Mouse (Mus musculus): ENCODE data around the gene Lama1. TPM values are rescaled to one million over a fixed set of nuclear protein-coding genes. Genes with fewer than 3 reads are reported as not detected.

Gene Lama1
- polyA plus RNA-seq, 1 experiment from 2014 or later = 2.0 TPM

GRCm38 (mm10) chr17:67764167-67764871 lies 67.3 kb downstream of the Lama1 start:
- H3K36me3 ChIP-seq (ENCODE audit: control insufficient read depth, insufficient read depth, low read length) = no peaks in the 10 kb centered on the region
- no peak overlapping the region for H3K9ac ChIP-seq (ENCODE audit: low read depth, low read length)
- no peaks in the 10 kb centered on the region for H3K27me3 ChIP-seq (replicated peaks; ENCODE audit: control insufficient read depth, insufficient read depth, low read length)
- no peak overlapping the region for H3K4me3 ChIP-seq (ENCODE audit: low read depth, low read length)
- H3K9me3 ChIP-seq (ENCODE audit: control insufficient read depth, low read length) = no peaks in the 10 kb centered on the region
- ATAC-seq (ENCODE audit: low read depth) (no peak), DNase-seq (ENCODE audit: low spot score) (no peak)
- no peak overlapping the region for H3K27ac ChIP-seq (replicated peaks; ENCODE audit: low read depth, low read length)
- H3K4me2 ChIP-seq (ENCODE audit: low read depth, low read length) = no peak overlapping the region
- H3K4me1 ChIP-seq (ENCODE audit: control insufficient read depth, insufficient read depth, low read length) = no peaks in the 10 kb centered on the region
- 88% methylated on average over 9 of the region's 9 CpGs for WGBS

GRCm38 (mm10) chr17:67773608-67774007 lies 76.5 kb downstream of the Lama1 start:
- ATAC-seq (ENCODE audit: low read depth) (no peak), DNase-seq (ENCODE audit: low spot score) (peak; percentile 11)
- Histone ChIP-seq H3K4me1 (ENCODE audit: control insufficient read depth, insufficient read depth, low read length) (no peaks in the 10 kb centered on the region), H3K9ac (ENCODE audit: low read depth, low read length) (no peak overlapping the region), H3K36me3 (ENCODE audit: control insufficient read depth, insufficient read depth, low read length) (peaks cover 6% of the 10 kb centered on the region; the same call in 1 of the 2 replicates), H3K4me3 (ENCODE audit: low read depth, low read length) (no peak overlapping the region), H3K27me3 (replicated peaks; ENCODE audit: control insufficient read depth, insufficient read depth, low read length) (no peaks in the 10 kb centered on the region), H3K9me3 (ENCODE audit: control insufficient read depth, low read length) (no peaks in the 10 kb centered on the region), H3K4me2 (ENCODE audit: low read depth, low read length) (no peak overlapping the region), H3K27ac (replicated peaks; ENCODE audit: low read depth, low read length) (no peak overlapping the region)
- 74% methylated on average over 8 of the region's 8 CpGs for WGBS

GRCm38 (mm10) chr17:67776764-67777163 lies 79.7 kb downstream of the Lama1 start:
- Histone ChIP-seq H3K27ac (replicated peaks; ENCODE audit: low read depth, low read length) (no peak overlapping the region), H3K4me1 (ENCODE audit: control insufficient read depth, insufficient read depth, low read length) (no peaks in the 10 kb centered on the region), H3K4me3 (ENCODE audit: low read depth, low read length) (no peak overlapping the region), H3K36me3 (ENCODE audit: control insufficient read depth, insufficient read depth, low read length) (no peaks in the 10 kb centered on the region), H3K9me3 (ENCODE audit: control insufficient read depth, low read length) (no peaks in the 10 kb centered on the region), H3K9ac (ENCODE audit: low read depth, low read length) (no peak overlapping the region), H3K4me2 (ENCODE audit: low read depth, low read length) (no peak overlapping the region), H3K27me3 (replicated peaks; ENCODE audit: control insufficient read depth, insufficient read depth, low read length) (no peaks in the 10 kb centered on the region)
- WGBS = 73% methylated on average over 9 of the region's 9 CpGs
- ATAC-seq (ENCODE audit: low read depth) (no peak), DNase-seq (ENCODE audit: low spot score) (peak; percentile 13)

- WGBS = 62% methylated on average over 4 of the region's 4 CpGs
- ATAC-seq (ENCODE audit: low read depth) = peak; percentile 62; the same call in 1 of the 2 replicates
- H3K9me3 ChIP-seq (ENCODE audit: control insufficient read depth, low read length) = no peaks in the 10 kb centered on the region
These were observed 82.8 kb downstream of the Lama1 start for GRCm38 (mm10) chr17:67779812-67780211.

GRCm38 (mm10) chr17:67791091-67791490 lies 94.0 kb downstream of the Lama1 start:
- Histone ChIP-seq H3K4me3 (ENCODE audit: low read depth, low read length) (no peak overlapping the region), H3K36me3 (ENCODE audit: control insufficient read depth, insufficient read depth, low read length) (no peaks in the 10 kb centered on the region), H3K4me2 (ENCODE audit: low read depth, low read length) (no peak overlapping the region), H3K9ac (ENCODE audit: low read depth, low read length) (no peak overlapping the region), H3K9me3 (ENCODE audit: control insufficient read depth, low read length) (no peaks in the 10 kb centered on the region), H3K27me3 (replicated peaks; ENCODE audit: control insufficient read depth, insufficient read depth, low read length) (no peaks in the 10 kb centered on the region), H3K4me1 (ENCODE audit: control insufficient read depth, insufficient read depth, low read length) (no peaks in the 10 kb centered on the region), H3K27ac (replicated peaks; ENCODE audit: low read depth, low read length) (no peak overlapping the region)
- ATAC-seq (ENCODE audit: low read depth) (no peak), DNase-seq (ENCODE audit: low spot score) (no peak)
- 92% methylated on average over 10 of the region's 10 CpGs for WGBS

More at GRCm38 (mm10) chr17:67779812-67780211, 82.8 kb downstream of the Lama1 start:
- Histone ChIP-seq H3K27ac (replicated peaks; ENCODE audit: low read depth, low read length) (no peak overlapping the region), H3K27me3 (replicated peaks; ENCODE audit: control insufficient read depth, insufficient read depth, low read length) (no peaks in the 10 kb centered on the region), H3K36me3 (ENCODE audit: control insufficient read depth, insufficient read depth, low read length) (no peaks in the 10 kb centered on the region), H3K4me1 (ENCODE audit: control insufficient read depth, insufficient read depth, low read length) (no peaks in the 10 kb centered on the region), H3K4me3 (ENCODE audit: low read depth, low read length) (no peak overlapping the region), H3K9ac (ENCODE audit: low read depth, low read length) (no peak overlapping the region), H3K4me2 (ENCODE audit: low read depth, low read length) (no peak overlapping the region)
- peak; percentile 74 for DNase-seq (ENCODE audit: low spot score)

GRCm38 (mm10) chr17:67809171-67809570 lies 112.1 kb downstream of the Lama1 start:
- H3K36me3 ChIP-seq (ENCODE audit: control insufficient read depth, insufficient read depth, low read length) = 0 out of 2 replicates have a peak, but pooled peaks cover 3% of the 10 kb centered on the region
- no peaks in the 10 kb centered on the region for H3K9me3 ChIP-seq (ENCODE audit: control insufficient read depth, low read length)
- no peak overlapping the region for H3K4me2 ChIP-seq (ENCODE audit: low read depth, low read length)
- no peaks in the 10 kb centered on the region for H3K4me1 ChIP-seq (ENCODE audit: control insufficient read depth, insufficient read depth, low read length)
- DNase-seq (ENCODE audit: low spot score) (no peak), ATAC-seq (ENCODE audit: low read depth) (no peak)
- no peak overlapping the region for H3K9ac ChIP-seq (ENCODE audit: low read depth, low read length)
- WGBS = 92% methylated on average over 16 of the region's 16 CpGs
- no peak overlapping the region for H3K4me3 ChIP-seq (ENCODE audit: low read depth, low read length)
- no peak overlapping the region for H3K27ac ChIP-seq (replicated peaks; ENCODE audit: low read depth, low read length)
- H3K27me3 ChIP-seq (replicated peaks; ENCODE audit: control insufficient read depth, insufficient read depth, low read length) = no peaks in the 10 kb centered on the region

- no peaks in the 10 kb centered on the region for H3K4me1 ChIP-seq (ENCODE audit: control insufficient read depth, insufficient read depth, low read length)
- WGBS = 85% methylated on average over 6 of the region's 6 CpGs
- no peak overlapping the region for H3K9ac ChIP-seq (ENCODE audit: low read depth, low read length)
- no peaks in the 10 kb centered on the region for H3K9me3 ChIP-seq (ENCODE audit: control insufficient read depth, low read length)
- H3K4me3 ChIP-seq (ENCODE audit: low read depth, low read length) = no peak overlapping the region
- ATAC-seq (ENCODE audit: low read depth) (no peak), DNase-seq (ENCODE audit: low spot score) (no peak)
- no peak overlapping the region for H3K4me2 ChIP-seq (ENCODE audit: low read depth, low read length)
- H3K36me3 ChIP-seq (ENCODE audit: control insufficient read depth, insufficient read depth, low read length) = 0 out of 2 replicates have a peak, but pooled peaks cover 3% of the 10 kb centered on the region
- H3K27me3 ChIP-seq (replicated peaks; ENCODE audit: control insufficient read depth, insufficient read depth, low read length) = no peaks in the 10 kb centered on the region
- no peak overlapping the region for H3K27ac ChIP-seq (replicated peaks; ENCODE audit: low read depth, low read length)
These were observed 116.6 kb downstream of the Lama1 start for GRCm38 (mm10) chr17:67813666-67814065.

GRCm38 (mm10) chr17:67815720-67816119 lies 118.7 kb downstream of the Lama1 start:
- Histone ChIP-seq H3K27me3 (replicated peaks; ENCODE audit: control insufficient read depth, insufficient read depth, low read length) (no peaks in the 10 kb centered on the region), H3K9me3 (ENCODE audit: control insufficient read depth, low read length) (no peaks in the 10 kb centered on the region), H3K4me2 (ENCODE audit: low read depth, low read length) (no peak overlapping the region), H3K27ac (replicated peaks; ENCODE audit: low read depth, low read length) (no peak overlapping the region), H3K4me3 (ENCODE audit: low read depth, low read length) (no peak overlapping the region), H3K9ac (ENCODE audit: low read depth, low read length) (no peak overlapping the region), H3K4me1 (ENCODE audit: control insufficient read depth, insufficient read depth, low read length) (no peaks in the 10 kb centered on the region), H3K36me3 (ENCODE audit: control insufficient read depth, insufficient read depth, low read length) (0 out of 2 replicates have a peak, but pooled peaks cover 3% of the 10 kb centered on the region)
- 93% methylated on average over 11 of the region's 11 CpGs for WGBS
- DNase-seq (ENCODE audit: low spot score) (no peak), ATAC-seq (ENCODE audit: low read depth) (no peak)

- Histone ChIP-seq H3K9ac (ENCODE audit: low read depth, low read length) (no peak overlapping the region), H3K27ac (replicated peaks; ENCODE audit: low read depth, low read length) (no peak overlapping the region), H3K4me2 (ENCODE audit: low read depth, low read length) (no peak overlapping the region), H3K4me3 (ENCODE audit: low read depth, low read length) (no peak overlapping the region), H3K4me1 (ENCODE audit: control insufficient read depth, insufficient read depth, low read length) (no peaks in the 10 kb centered on the region), H3K9me3 (ENCODE audit: control insufficient read depth, low read length) (no peaks in the 10 kb centered on the region), H3K27me3 (replicated peaks; ENCODE audit: control insufficient read depth, insufficient read depth, low read length) (no peaks in the 10 kb centered on the region), H3K36me3 (ENCODE audit: control insufficient read depth, insufficient read depth, low read length) (0 out of 2 replicates have a peak, but pooled peaks cover 3% of the 10 kb centered on the region)
- 95% methylated on average over 10 of the region's 10 CpGs for WGBS
- ATAC-seq (ENCODE audit: low read depth) (no peak), DNase-seq (ENCODE audit: low spot score) (no peak)
These were observed 119.9 kb downstream of the Lama1 start for GRCm38 (mm10) chr17:67816916-67817315.

All from embryonic facial prominence, embryonic 14.5 days (tissue).